Mouse (Mus musculus) CD8-positive naive resting alpha-beta T cell, adult 57 days (primary cell): ENCODE data around the gene Gm42517. TPM values are rescaled to one million over a fixed set of nuclear protein-coding genes. Genes with fewer than 3 reads are reported as not detected.

Experiments used
- total RNA-seq: library from RNA; stranded (reverse); gene quantifications from one replicate; pipeline ENCODE4 v1.2.4, GENCODE M21; 2023

Gene Gm42517
- not detected for total RNA-seq

GRCm38 (mm10) chr5:108367871-108368332 is at the start of gene Gm42517:
TSS of gene Gm42517 (minus strand) at chr5:108367922.

DNA sequence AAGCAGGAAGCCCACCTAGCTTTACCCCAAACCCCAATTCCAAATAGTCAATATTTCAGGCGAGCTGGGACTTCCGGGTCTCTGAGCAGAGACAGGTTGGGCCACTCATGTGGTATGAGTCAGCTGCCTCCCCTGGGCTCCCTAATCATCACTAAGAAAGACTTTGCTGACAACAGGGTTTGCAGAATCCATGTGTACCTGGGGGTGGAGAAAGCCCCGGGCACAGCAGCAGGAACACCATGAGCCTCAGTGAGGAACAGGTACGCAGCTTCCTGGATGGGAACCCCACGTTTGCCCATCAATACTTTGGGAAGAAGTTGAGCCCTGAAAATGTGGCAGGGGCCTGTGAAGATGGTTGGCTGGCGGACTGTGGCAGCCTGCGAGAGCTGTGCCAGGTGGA is 20.5 kb upstream of the Gm42517 start, which contains the start of gene Pde6b:
Gene Pde6b, plus strand, starts transcription at position 191 of the 400 bp plus-strand sequence.

Other genes starting within 250 kb of the Gm42517 start
- 58.8 TPM for gene Tmed5, start 235.3 kb downstream of the Gm42517 start, total RNA-seq
- 0.64 TPM for gene Ccdc18, start 235.0 kb downstream of the Gm42517 start, total RNA-seq
- gene Dr1, start 99.0 kb downstream of the Gm42517 start, total RNA-seq: 34.9 TPM
- gene Pigg, start 55.3 kb downstream of the Gm42517 start, total RNA-seq: 2.1 TPM
- gene Pde6b, start 20.5 kb upstream of the Gm42517 start, total RNA-seq: not detected
- 67.2 TPM for gene Atp5k, start 66.5 kb upstream of the Gm42517 start, total RNA-seq
- gene Mfsd7a, start 81.0 kb upstream of the Gm42517 start, total RNA-seq: not detected
- 33.9 TPM for gene Pcgf3, start 93.3 kb upstream of the Gm42517 start, total RNA-seq
- gene Cplx1, start 182.1 kb upstream of the Gm42517 start, total RNA-seq: not detected